ENCODE assay signal across 16 mouse cellular contexts in genomic region chr2:23770511-23770910, GRCm38 (mm10).
"Had no signal": no experiment of that assay in that cellular context is flagged by ENCODE, and none has a peak within 500 bp of the region (broad histone marks: within the 10 kb centered on the region; RNA-seq: fewer than 3 reads in every experiment).

No protein-coding gene starts in this region.

- DNase-seq: cerebellum, adult 8-10 months; cerebellum, adult 9-11 months; cerebellum, postnatal 10 days; cerebellum, postnatal 14 days; cerebellum, postnatal 25 days; cerebellum, postnatal 36 days; embryo, embryonic 11 days; forebrain, postnatal 0 days; gastrocnemius, adult 2 months; gastrocnemius, postnatal 10 days; gastrocnemius, postnatal 14 days; gastrocnemius, postnatal 25 days; gastrocnemius, postnatal 36 days; heart, adult 11 months; heart, adult 18-20 months; heart, adult 2 months had no signal
